9 mouse cellular contexts compared by ENCODE assay signal in the genomic region with DNA sequence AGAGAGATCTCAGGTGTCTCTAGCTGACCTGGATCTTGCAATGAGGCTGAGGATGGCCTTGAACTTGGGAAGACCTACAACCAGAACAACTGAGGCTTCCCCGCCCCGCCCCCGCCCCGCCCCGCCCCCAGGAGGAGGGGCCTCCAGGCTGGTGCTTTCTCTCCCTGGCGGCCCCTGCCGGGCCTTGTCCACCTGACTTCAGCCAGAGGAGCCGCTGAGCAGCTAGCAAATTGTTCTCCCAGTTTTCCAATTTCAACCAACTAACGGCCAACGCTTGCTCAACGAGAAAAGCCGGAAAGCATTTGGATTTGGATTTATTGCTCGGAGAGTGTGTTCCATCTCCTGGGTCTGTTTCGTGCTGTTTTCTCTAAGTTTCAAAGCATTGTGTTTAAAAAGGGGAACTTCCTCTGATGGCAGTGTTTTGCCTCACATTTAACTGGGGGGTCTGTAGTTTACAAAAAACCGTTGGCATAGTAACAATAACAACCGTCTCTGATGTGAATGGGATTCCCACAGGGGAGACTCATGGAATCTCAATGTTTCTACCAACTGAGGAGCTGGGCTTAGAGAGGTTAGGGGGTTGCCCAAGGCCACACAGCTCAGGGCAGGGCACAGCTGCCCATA. TPM values are rescaled to one million over a fixed set of nuclear protein-coding genes. Genes with fewer than 3 reads are reported as not detected.
DNase-seq lines count a peak whose midpoint lies in the region; ATAC-seq and TF ChIP-seq lines count a peak whose summit lies in the region.
"Had no signal": no experiment of that assay in that cellular context is flagged by ENCODE, and none has a peak within 500 bp of the region (broad histone marks: within the 10 kb centered on the region; RNA-seq: fewer than 3 reads in every experiment).

No protein-coding gene starts in this region.

- H3K4me1 ChIP-seq in kidney, postnatal 0 days (replicated peaks; ENCODE audit: insufficient read depth, low read length): no peaks in the 10 kb centered on the region

- no peak overlapping the region for H3K4me3 ChIP-seq in kidney, postnatal 0 days (replicated peaks; ENCODE audit: low read depth, low read length)
- H3K4me3 ChIP-seq: lung, embryonic 15.5 days had no signal

- DNase-seq in kidney, postnatal 0 days (ENCODE audit: low spot score): peak; percentile 66
- no peak for DNase-seq in kidney, postnatal 14 days
- DNase-seq in ZHBTc4 (ENCODE audit: low read depth, low spot score): peak; percentile 68
- no peak for DNase-seq in retina, postnatal 1 day
- DNase-seq in layer of hippocampus, adult 9-11 months: no peak
- DNase-seq in layer of hippocampus, adult 18-20 months (ENCODE audit: low spot score in 2 of 2): no peak

- no peaks in the 10 kb centered on the region for H3K9me3 ChIP-seq in kidney, postnatal 0 days (replicated peaks; ENCODE audit: low read length)
- H3K9me3 ChIP-seq: lung, embryonic 15.5 days had no signal

- H3K4me2 ChIP-seq in kidney, postnatal 0 days (ENCODE audit: low read length): no peak overlapping the region
- H3K4me2 ChIP-seq: lung, embryonic 15.5 days had no signal

- ATAC-seq in kidney, postnatal 0 days (replicated peaks; ENCODE audit: low FRiP score, low read depth): no peak
- ATAC-seq in granulocyte monocyte progenitor cell, adult 5-6 weeks (replicated peaks; ENCODE audit: poor library complexity, severe bottlenecking): peak; percentile 62
- 0 out of 2 replicates have a peak, but pooled peaks have one; percentile 35 for ATAC-seq in megakaryocyte-erythroid progenitor cell, adult 5-6 weeks (replicated peaks; ENCODE audit: low FRiP score, low TSS enrichment, poor library complexity, severe bottlenecking)

- H3K36me3 ChIP-seq in kidney, postnatal 0 days (ENCODE audit: insufficient read depth, low read length): no peaks in the 10 kb centered on the region
- H3K36me3 ChIP-seq: lung, embryonic 15.5 days had no signal

- WGBS in kidney, postnatal 0 days: 15% methylated on average over 16 of the region's 16 CpGs

- no peak overlapping the region for H3K27ac ChIP-seq in kidney, postnatal 0 days
- H3K27ac ChIP-seq: lung, embryonic 15.5 days had no signal

- TF ChIP-seq CTCF in kidney, postnatal 0 days (IDR thresholded peaks at IDR 0.05; ENCODE audit: low read depth): peak; percentile 18; the same call in 1 of the 2 replicates

- H3K9ac ChIP-seq in kidney, postnatal 0 days (ENCODE audit: low read depth, low read length): no peak overlapping the region
- H3K9ac ChIP-seq: lung, embryonic 15.5 days had no signal

- no peaks in the 10 kb centered on the region for H3K27me3 ChIP-seq in kidney, postnatal 0 days (ENCODE audit: insufficient read depth, low read length)
- H3K27me3 ChIP-seq: lung, embryonic 15.5 days had no signal

RNA-seq across cellular contexts. Expression of gene Selenon, which starts 5.8 kb away (rescaled TPM):
- 13.9 and 27.9 TPM in 2 replicates for polyA plus RNA-seq in kidney, postnatal 0 days (2015; fragmentation: Nextera tagmentation; extraction: Ambion mirVana)
- total RNA-seq in granulocyte monocyte progenitor cell, adult 5-6 weeks (2014; fragmentation: Nextera tagmentation): 32.4 and 32.8 TPM in 2 replicates
- 3.2 and 6.9 TPM in 2 replicates for total RNA-seq in granulocyte monocyte progenitor cell, adult 5-6 weeks (2017)
- 17.7 and 18.4 TPM in 2 replicates for total RNA-seq in megakaryocyte-erythroid progenitor cell, adult 5-6 weeks (2014; fragmentation: Nextera tagmentation)
- total RNA-seq in megakaryocyte-erythroid progenitor cell, adult 5-6 weeks (2017): 1.6 and 3.6 TPM in 2 replicates
- 10 to 100 TPM; 18.1 to 20.0 TPM for total RNA-seq in layer of hippocampus, adult 18-20 months (2021)

RNA-seq across cellular contexts. Expression of gene Mtfr1l, which starts 22.6 kb away (rescaled TPM):
- 137 and 141 TPM in 2 replicates for polyA plus RNA-seq in kidney, postnatal 0 days (2015; fragmentation: Nextera tagmentation; extraction: Ambion mirVana)
- total RNA-seq in granulocyte monocyte progenitor cell, adult 5-6 weeks (2014; fragmentation: Nextera tagmentation): 64.6 and 67.4 TPM in 2 replicates
- total RNA-seq in granulocyte monocyte progenitor cell, adult 5-6 weeks (2017): 52.0 and 54.8 TPM in 2 replicates
- total RNA-seq in megakaryocyte-erythroid progenitor cell, adult 5-6 weeks (2014; fragmentation: Nextera tagmentation): 76.1 and 80.1 TPM in 2 replicates
- total RNA-seq in megakaryocyte-erythroid progenitor cell, adult 5-6 weeks (2017): 41.5 and 67.4 TPM in 2 replicates
- total RNA-seq in layer of hippocampus, adult 18-20 months (2021): 10 to 100 TPM; 69.0 to 70.7 TPM

RNA-seq across cellular contexts. Expression of gene Aunip, which starts 46.9 kb away (rescaled TPM):
- 5.2 and 7.0 TPM in 2 replicates for polyA plus RNA-seq in kidney, postnatal 0 days (2015; fragmentation: Nextera tagmentation; extraction: Ambion mirVana)
- total RNA-seq in granulocyte monocyte progenitor cell, adult 5-6 weeks (2014; fragmentation: Nextera tagmentation): 15.0 and 25.6 TPM in 2 replicates
- total RNA-seq in granulocyte monocyte progenitor cell, adult 5-6 weeks (2017): 24.2 and 26.4 TPM in 2 replicates
- total RNA-seq in megakaryocyte-erythroid progenitor cell, adult 5-6 weeks (2014; fragmentation: Nextera tagmentation): 18.4 and 23.7 TPM in 2 replicates
- total RNA-seq in megakaryocyte-erythroid progenitor cell, adult 5-6 weeks (2017): 34.6 and 45.8 TPM in 2 replicates
- under 1 TPM; 0.36 to 0.57 TPM for total RNA-seq in layer of hippocampus, adult 18-20 months (2021)

Comparison
In these comparisons a context has a peak if more than half of its experiments do, and no peak if none do; other contexts are left out.
1. DNase-seq: peak in kidney, postnatal 0 days (single experiment) and ZHBTc4 (single experiment); none in kidney, postnatal 14 days (single experiment), retina, postnatal 1 day (single experiment), layer of hippocampus, adult 9-11 months (single experiment) and layer of hippocampus, adult 18-20 months (0 of 2).
2. RNA of gene Aunip, which starts 46.9 kb away (total RNA-seq): 18.4 to 45.8 TPM in megakaryocyte-erythroid progenitor cell, adult 5-6 weeks and 15.0 to 26.4 TPM in granulocyte monocyte progenitor cell, adult 5-6 weeks; 0.36 to 0.57 TPM in layer of hippocampus, adult 18-20 months; every median in the first group is over 10 times any median in the second.